In the genomic region with DNA sequence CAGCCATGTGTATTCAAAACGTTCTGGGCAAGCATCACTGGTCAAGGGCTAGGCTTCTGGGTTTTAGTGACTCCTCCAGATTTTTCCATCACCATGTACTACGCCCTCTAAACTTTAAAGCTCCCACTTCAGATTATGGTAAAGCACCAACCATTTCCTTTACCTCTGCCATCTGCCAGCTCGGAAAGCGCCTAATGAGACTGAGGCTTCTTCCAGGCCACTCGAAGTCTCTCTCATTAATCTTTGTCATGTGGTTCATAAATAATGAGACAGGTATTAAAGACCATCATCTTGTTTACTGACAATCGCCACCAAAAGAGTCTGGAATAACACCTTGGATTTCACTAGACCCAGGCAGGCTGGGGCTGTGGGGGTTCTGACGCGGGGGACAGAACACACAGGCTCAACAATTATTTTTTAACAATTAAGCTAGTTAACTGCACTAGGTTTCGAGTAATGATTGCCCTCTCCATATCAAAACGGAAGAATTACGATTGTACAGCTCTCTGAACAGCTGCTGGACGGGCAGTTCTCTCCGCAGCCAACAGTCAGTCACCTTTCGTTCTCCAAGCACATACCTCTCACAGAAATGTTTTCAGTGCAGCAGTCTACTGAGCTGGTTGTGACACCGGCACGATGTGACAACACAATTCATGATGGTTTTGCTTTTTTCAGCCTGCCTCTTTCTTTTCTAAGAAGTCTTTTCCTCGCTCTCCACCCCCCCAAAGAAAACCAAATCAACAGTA, we compare ENCODE assay signal across 8 mouse cellular contexts.
DNase-seq lines count a peak whose midpoint lies in the region; ATAC-seq and TF ChIP-seq lines count a peak whose summit lies in the region.

No protein-coding gene starts in this region.

- TF ChIP-seq EP300 in ES-Bruce4 (IDR thresholded peaks at IDR 0.05; ENCODE audit: insufficient read depth, low read depth, low read length) = no peak

- H3K27me3 ChIP-seq in ES-Bruce4 (ENCODE audit: control insufficient read depth, insufficient read depth, low read length, poor library complexity, severe bottlenecking) = no peaks in the 10 kb centered on the region
- no peaks in the 10 kb centered on the region for H3K27me3 ChIP-seq in forebrain, embryonic 11.5 days (ENCODE audit: control insufficient read depth, insufficient read depth, low read length)
- H3K27me3 ChIP-seq in kidney, embryonic 14.5 days (ENCODE audit: control insufficient read depth, insufficient read depth, low read length) = no peaks in the 10 kb centered on the region

- peak overlapping the region; percentile 45 for H3K4me2 ChIP-seq in forebrain, embryonic 11.5 days (ENCODE audit: low read depth, low read length, severe bottlenecking)
- peak overlapping the region; percentile 52 for H3K4me2 ChIP-seq in kidney, embryonic 14.5 days (replicated peaks; ENCODE audit: low read depth, low read length)

- WGBS in forebrain, embryonic 11.5 days = 65% methylated on average over 17 of the region's 17 CpGs
- WGBS in kidney, embryonic 14.5 days = 26% methylated on average over 17 of the region's 17 CpGs

- no peak overlapping the region for H3K4me3 ChIP-seq in ES-Bruce4 (ENCODE audit: low read depth, low read length)
- H3K4me3 ChIP-seq in forebrain, embryonic 11.5 days (ENCODE audit: low read depth, low read length) = peak overlapping the region; percentile 31
- peak overlapping the region; percentile 46 for H3K4me3 ChIP-seq in kidney, embryonic 14.5 days (ENCODE audit: low read length)

- H3K4me1 ChIP-seq in ES-Bruce4 (ENCODE audit: control insufficient read depth, insufficient read depth, low read length) = no peaks in the 10 kb centered on the region
- peaks cover 6% of the 10 kb centered on the region; the same call in 1 of the 2 replicates for H3K4me1 ChIP-seq in forebrain, embryonic 11.5 days (replicated peaks; ENCODE audit: control insufficient read depth, insufficient read depth, low read length)
- peaks cover 9% of the 10 kb centered on the region; the same call in 1 of the 2 replicates for H3K4me1 ChIP-seq in kidney, embryonic 14.5 days (ENCODE audit: control insufficient read depth, insufficient read depth, low read length)

- DNase-seq in adrenal gland, postnatal 25 days = peak; percentile 3
- no peak for DNase-seq in adrenal gland, adult 8-10 months
- no peak for DNase-seq in forebrain, embryonic 11.5 days (ENCODE audit: low spot score)
- no peak for DNase-seq in urinary bladder, postnatal 10 days (ENCODE audit: low spot score)
- no peak for DNase-seq in layer of hippocampus, adult 9-10 months (ENCODE audit: low spot score)

- no peaks in the 10 kb centered on the region for H3K36me3 ChIP-seq in ES-Bruce4 (ENCODE audit: control insufficient read depth, insufficient read depth, low read length, poor library complexity, severe bottlenecking)
- no peaks in the 10 kb centered on the region for H3K36me3 ChIP-seq in forebrain, embryonic 11.5 days (ENCODE audit: control insufficient read depth, insufficient read depth, low read length)
- no peaks in the 10 kb centered on the region for H3K36me3 ChIP-seq in kidney, embryonic 14.5 days (ENCODE audit: control insufficient read depth, insufficient read depth, low read length)

- peak; percentile 35; the same call in 1 of the 2 replicates for ATAC-seq in forebrain, embryonic 11.5 days (replicated peaks; ENCODE audit: low FRiP score)
- ATAC-seq in kidney, embryonic 14.5 days (ENCODE audit: low FRiP score, low TSS enrichment) = peak; percentile 53; the same call in 1 of the 2 replicates
- peak; percentile 54 for ATAC-seq in megakaryocyte progenitor cell, adult 5-6 weeks (replicated peaks; ENCODE audit: poor library complexity)

- H3K27ac ChIP-seq in ES-Bruce4 (ENCODE audit: insufficient read depth, low read length) = peak overlapping the region; percentile 22; the same call in 1 of the 2 replicates
- H3K27ac ChIP-seq in forebrain, embryonic 11.5 days (ENCODE audit: low read depth, low read length) = peak overlapping the region; percentile 50; the same call in 1 of the 2 replicates
- peak overlapping the region; percentile 92 for H3K27ac ChIP-seq in kidney, embryonic 14.5 days (ENCODE audit: low read depth, low read length)

- TF ChIP-seq POLR2A in ES-Bruce4 (IDR thresholded peaks at IDR 0.05; ENCODE audit: insufficient read depth, low read length) = no peak

- H3K9me3 ChIP-seq in ES-Bruce4 (replicated peaks; ENCODE audit: control insufficient read depth, insufficient read depth, low read length, poor library complexity, severe bottlenecking) = no peaks in the 10 kb centered on the region
- no peaks in the 10 kb centered on the region for H3K9me3 ChIP-seq in forebrain, embryonic 11.5 days (ENCODE audit: control insufficient read depth, low read length)
- H3K9me3 ChIP-seq in kidney, embryonic 14.5 days (ENCODE audit: control insufficient read depth, low read length) = no peaks in the 10 kb centered on the region

- H3K9ac ChIP-seq in ES-Bruce4 (ENCODE audit: low read depth, poor library complexity, severe bottlenecking) = peak overlapping the region; percentile 21
- H3K9ac ChIP-seq in forebrain, embryonic 11.5 days (ENCODE audit: low read length) = peak overlapping the region; percentile 51; the same call in 1 of the 2 replicates
- peak overlapping the region; percentile 51 for H3K9ac ChIP-seq in kidney, embryonic 14.5 days (ENCODE audit: low read depth, low read length)

- no peak for TF ChIP-seq CTCF in ES-Bruce4 (IDR thresholded peaks at IDR 0.05; ENCODE audit: low read depth, low read length)

Comparison
In these comparisons a context has a peak if more than half of its experiments do, and no peak if none do; other contexts are left out.
1. H3K27ac ChIP-seq: peak in every context shown above with its lines; median percentile 92 in kidney, embryonic 14.5 days; 50 in forebrain, embryonic 11.5 days; 22 in ES-Bruce4.